Mouse (Mus musculus) kidney, adult 2 months (tissue): ENCODE measurements around the gene Gm4788.

Experiments
- CTCF ChIP-seq: fragments of 200-500 bp; conservative IDR thresholded peaks from 2 replicates; pipeline ENCODE4 v1.5.1; 2011; ENCODE audit warnings: low read depth, mild to moderate bottlenecking, control low read depth, low read length, moderate library complexity, mixed read lengths; ENCODE audit not compliant: insufficient read depth, insufficient read length
- POLR2A ChIP-seq: fragments of 200-500 bp; IDR thresholded peaks from one replicate; pipeline ENCODE4 v1.6.1; 2011; ENCODE audit warnings: low read depth, low read length, control low read depth

DNA sequence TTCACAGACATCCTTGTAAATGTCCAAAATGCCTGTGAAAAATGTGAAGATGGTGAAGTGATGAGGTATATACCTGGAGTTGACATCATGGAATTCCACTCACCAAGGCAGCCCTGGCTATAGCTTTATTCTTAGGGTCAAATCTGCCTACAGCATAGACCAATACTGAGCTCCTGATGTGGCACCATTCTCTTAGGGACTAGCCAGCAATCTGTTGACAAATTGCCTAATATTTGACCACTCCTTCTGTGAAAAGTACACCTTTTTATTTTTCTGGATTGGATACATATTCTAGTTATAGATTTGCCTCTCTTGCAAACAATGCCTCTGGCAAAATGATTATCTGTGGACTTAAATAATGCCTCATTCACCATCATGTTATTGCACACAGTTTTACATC lies 27.6 kb upstream of the Gm4788 start:
- TF ChIP-seq CTCF (no peak), POLR2A (no peak)
